Mouse (Mus musculus): ENCODE measurements around the gene Ctc1.

The Ctc1 gene

DNA sequence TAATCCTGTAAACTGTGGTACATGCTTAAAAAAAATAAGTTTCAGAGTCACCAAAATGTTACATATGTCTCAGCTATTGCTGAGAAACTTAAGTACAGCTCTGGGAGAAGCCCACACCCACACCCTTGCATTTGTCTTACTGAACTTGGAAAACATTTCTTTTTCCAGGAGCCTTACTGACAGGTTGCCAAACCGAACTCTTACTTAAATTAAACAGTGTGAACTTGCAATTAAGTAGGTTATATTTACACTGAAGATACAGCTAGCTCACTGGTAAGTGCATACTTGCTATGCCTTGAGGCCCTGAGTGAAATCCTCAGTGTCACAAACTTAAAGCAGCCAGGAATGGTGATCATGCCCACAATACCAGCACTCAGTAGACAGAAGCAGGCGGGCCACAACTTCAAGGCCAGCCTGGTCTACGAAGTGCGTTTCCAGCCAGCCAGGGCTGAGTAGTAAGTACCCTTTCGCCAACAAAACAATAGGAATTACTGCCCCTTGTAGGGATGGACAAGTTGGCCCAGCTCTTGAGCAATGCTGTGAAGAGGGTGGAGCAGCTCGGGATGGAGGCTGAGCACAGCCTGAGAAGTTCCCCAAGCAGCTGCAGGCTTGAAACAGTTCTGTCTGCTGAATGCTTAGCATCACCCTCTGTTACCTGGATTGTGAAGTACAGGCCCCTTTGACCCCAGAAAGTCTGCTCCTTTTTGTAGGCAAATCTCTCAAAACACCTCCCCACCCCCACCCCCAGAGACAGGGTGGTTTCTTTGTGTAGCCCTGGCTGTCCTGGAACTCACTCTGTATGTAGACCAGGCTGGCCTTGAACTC, 58.5 kb downstream of the Ctc1 start:
- Histone ChIP-seq H3K36me3 (ENCODE audit: insufficient read depth, low read length) (no peaks in the 10 kb centered on the region), H3K27me3 (ENCODE audit: insufficient read depth, low read length) (no peaks in the 10 kb centered on the region), H3K9me3 (ENCODE audit: low read length) (no peaks in the 10 kb centered on the region), H3K4me1 (replicated peaks; ENCODE audit: low read depth, low read length) (peaks cover 78% of the 10 kb centered on the region), H3K4me3 (replicated peaks; ENCODE audit: low read length) (0 out of 2 replicates have a peak overlapping the region, but pooled peaks have one; percentile 21)
- no peak for TF ChIP-seq NANOG (IDR thresholded peaks at IDR 0.05; ENCODE audit: borderline replicate concordance, low read length)
- no peak for TF ChIP-seq CTCF (conservative IDR thresholded peaks at IDR 0.05; ENCODE audit: low read length)
- no peak for TF ChIP-seq POU5F1 (IDR thresholded peaks at IDR 0.05; ENCODE audit: borderline replicate concordance, low read length)

DNA sequence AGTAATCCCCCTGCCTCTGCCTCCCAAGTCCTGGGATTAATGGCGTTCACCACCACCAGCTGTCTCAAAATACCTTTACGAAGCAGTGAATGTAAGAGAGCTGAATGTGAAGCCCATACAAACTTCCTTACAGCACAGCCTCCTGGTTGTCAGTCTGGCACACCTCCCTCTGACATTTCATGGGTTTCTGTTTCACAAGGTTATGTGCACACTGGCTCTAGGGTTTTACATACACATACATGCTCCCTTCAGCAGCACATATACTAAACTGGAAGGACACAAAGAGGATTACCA, 59.0 kb downstream of the Ctc1 start:
- peaks cover 77% of the 10 kb centered on the region for H3K4me1 ChIP-seq (replicated peaks; ENCODE audit: low read depth, low read length)
- 0 out of 2 replicates have a peak overlapping the region, but pooled peaks have one; percentile 2 for H3K4me3 ChIP-seq (replicated peaks; ENCODE audit: low read length)
- TF ChIP-seq CTCF (conservative IDR thresholded peaks at IDR 0.05; ENCODE audit: low read length) (no peak), POU5F1 (IDR thresholded peaks at IDR 0.05; ENCODE audit: borderline replicate concordance, low read length) (no peak), NANOG (IDR thresholded peaks at IDR 0.05; ENCODE audit: borderline replicate concordance, low read length) (no peak)
- no peaks in the 10 kb centered on the region for H3K9me3 ChIP-seq (ENCODE audit: low read length)
- H3K36me3 ChIP-seq (ENCODE audit: insufficient read depth, low read length) = no peaks in the 10 kb centered on the region
- no peaks in the 10 kb centered on the region for H3K27me3 ChIP-seq (ENCODE audit: insufficient read depth, low read length)

DNA sequence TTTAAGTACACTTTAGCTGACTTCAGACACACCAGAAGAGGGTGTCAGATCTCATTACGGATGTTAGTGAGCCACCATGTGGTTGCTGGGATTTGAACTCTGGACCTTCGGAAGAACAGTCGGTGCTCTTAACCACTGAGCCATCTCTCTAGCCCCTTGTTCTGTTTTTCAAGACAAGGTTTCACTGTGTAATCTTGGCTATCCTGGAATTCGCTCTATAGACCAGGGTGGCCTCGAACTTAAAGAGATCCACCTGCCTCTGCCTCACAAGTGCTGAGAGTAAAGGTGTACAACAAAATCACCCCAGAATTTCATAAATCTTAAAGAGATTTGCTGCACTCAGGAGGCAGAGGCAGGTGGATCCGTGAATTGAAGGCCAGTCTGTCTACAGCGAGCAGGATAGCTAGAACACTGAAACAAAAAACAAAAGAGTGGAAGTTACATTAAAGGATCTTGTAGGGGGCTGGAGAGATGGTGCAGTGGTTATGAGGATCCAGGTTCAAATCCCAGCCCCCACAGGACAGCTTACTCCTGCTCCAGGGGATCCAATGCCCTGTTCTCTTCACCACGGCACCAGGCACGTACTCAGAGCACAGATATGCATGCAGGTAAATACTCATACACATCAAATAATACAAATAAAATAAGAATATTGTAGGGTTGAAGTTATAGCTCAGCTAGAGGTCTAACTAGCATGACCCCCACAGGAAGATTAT, 60.2 kb downstream of the Ctc1 start:
- no peaks in the 10 kb centered on the region for H3K27me3 ChIP-seq (ENCODE audit: insufficient read depth, low read length)
- no peaks in the 10 kb centered on the region for H3K36me3 ChIP-seq (ENCODE audit: insufficient read depth, low read length)
- TF ChIP-seq NANOG (IDR thresholded peaks at IDR 0.05; ENCODE audit: borderline replicate concordance, low read length) = no peak
- no peak for TF ChIP-seq CTCF (conservative IDR thresholded peaks at IDR 0.05; ENCODE audit: low read length)
- no peak for TF ChIP-seq POU5F1 (IDR thresholded peaks at IDR 0.05; ENCODE audit: borderline replicate concordance, low read length)
- peaks cover 70% of the 10 kb centered on the region for H3K4me1 ChIP-seq (replicated peaks; ENCODE audit: low read depth, low read length)
- H3K4me3 ChIP-seq (replicated peaks; ENCODE audit: low read length) = peak overlapping the region; percentile 3; the same call in 1 of the 2 replicates
- H3K9me3 ChIP-seq (ENCODE audit: low read length) = no peaks in the 10 kb centered on the region

DNA sequence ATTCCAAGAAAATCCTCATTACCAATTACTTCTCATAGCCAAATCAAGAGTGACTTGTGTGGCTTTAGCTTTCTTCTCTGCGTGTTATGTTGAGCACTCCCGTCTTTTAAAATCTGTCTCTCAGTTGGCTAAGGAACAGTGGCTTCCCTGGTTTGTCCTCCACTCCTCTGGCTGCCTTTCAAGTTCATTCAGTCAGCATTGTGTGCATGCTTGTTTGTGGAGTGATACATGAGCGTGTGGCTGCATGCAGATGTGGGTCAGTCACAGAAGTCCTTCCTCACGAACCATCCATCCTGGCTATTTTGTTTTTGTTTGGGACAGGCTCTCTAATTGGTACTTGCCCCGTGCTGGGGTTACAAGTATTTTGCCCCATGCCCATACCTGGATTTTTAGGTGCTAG, 60.9 kb downstream of the Ctc1 start:
- Histone ChIP-seq H3K4me1 (replicated peaks; ENCODE audit: low read depth, low read length) (peaks cover 67% of the 10 kb centered on the region), H3K4me3 (replicated peaks; ENCODE audit: low read length) (no peak overlapping the region; the same call in 1 of the 2 replicates), H3K9me3 (ENCODE audit: low read length) (no peaks in the 10 kb centered on the region), H3K27me3 (ENCODE audit: insufficient read depth, low read length) (no peaks in the 10 kb centered on the region), H3K36me3 (ENCODE audit: insufficient read depth, low read length) (no peaks in the 10 kb centered on the region)
- no peak for TF ChIP-seq NANOG (IDR thresholded peaks at IDR 0.05; ENCODE audit: borderline replicate concordance, low read length)
- TF ChIP-seq CTCF (conservative IDR thresholded peaks at IDR 0.05; ENCODE audit: low read length) = no peak
- TF ChIP-seq POU5F1 (IDR thresholded peaks at IDR 0.05; ENCODE audit: borderline replicate concordance, low read length) = no peak

DNA sequence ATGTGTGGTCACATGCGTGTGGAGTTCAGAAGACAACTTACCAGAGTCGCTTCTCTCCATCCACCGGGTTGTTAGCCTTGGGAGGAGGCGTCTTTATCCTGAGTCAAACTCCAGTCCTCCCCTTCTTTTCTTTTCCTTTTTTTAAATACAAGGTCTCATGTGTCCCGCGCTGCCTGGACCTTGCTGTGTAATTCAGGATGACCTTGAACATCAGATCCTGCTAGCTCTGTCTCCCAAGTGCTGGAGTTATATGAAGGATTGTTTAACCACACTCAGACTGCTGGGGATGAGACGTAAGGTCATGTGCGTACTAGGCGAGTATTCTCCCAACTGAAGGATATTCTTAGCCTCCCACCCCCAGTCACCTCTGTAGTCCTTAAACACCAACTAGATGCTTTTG, 61.6 kb downstream of the Ctc1 start:
- TF ChIP-seq NANOG (IDR thresholded peaks at IDR 0.05; ENCODE audit: borderline replicate concordance, low read length) (no peak), POU5F1 (IDR thresholded peaks at IDR 0.05; ENCODE audit: borderline replicate concordance, low read length) (no peak), CTCF (conservative IDR thresholded peaks at IDR 0.05; ENCODE audit: low read length) (no peak)
- H3K9me3 ChIP-seq (ENCODE audit: low read length) = no peaks in the 10 kb centered on the region
- no peaks in the 10 kb centered on the region for H3K36me3 ChIP-seq (ENCODE audit: insufficient read depth, low read length)
- H3K27me3 ChIP-seq (ENCODE audit: insufficient read depth, low read length) = no peaks in the 10 kb centered on the region
- H3K4me1 ChIP-seq (replicated peaks; ENCODE audit: low read depth, low read length) = peaks cover 60% of the 10 kb centered on the region
- no peak overlapping the region for H3K4me3 ChIP-seq (replicated peaks; ENCODE audit: low read length)

DNA sequence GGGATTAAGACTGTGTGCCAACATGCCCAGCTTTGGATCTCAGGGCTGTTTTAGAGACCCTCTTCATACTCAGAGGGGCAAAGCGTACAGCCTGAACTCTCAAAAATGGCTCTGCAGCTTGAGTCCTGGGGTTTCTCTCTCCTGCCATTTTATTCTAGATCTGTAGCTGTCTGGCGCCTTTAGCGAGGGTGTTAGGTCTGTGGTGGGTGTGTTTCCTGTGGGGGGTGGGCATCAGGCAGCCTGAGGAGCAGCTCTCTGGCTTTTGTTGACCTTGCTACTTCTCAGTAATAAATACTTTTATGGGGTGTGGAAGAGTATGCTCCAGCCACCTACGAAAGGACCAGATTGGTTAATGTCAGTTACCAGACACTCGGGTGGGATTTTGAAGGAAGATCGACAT, 62.3 kb downstream of the Ctc1 start:
- peaks cover 53% of the 10 kb centered on the region for H3K4me1 ChIP-seq (replicated peaks; ENCODE audit: low read depth, low read length)
- TF ChIP-seq CTCF (conservative IDR thresholded peaks at IDR 0.05; ENCODE audit: low read length) (no peak), NANOG (IDR thresholded peaks at IDR 0.05; ENCODE audit: borderline replicate concordance, low read length) (no peak), POU5F1 (IDR thresholded peaks at IDR 0.05; ENCODE audit: borderline replicate concordance, low read length) (no peak)
- H3K36me3 ChIP-seq (ENCODE audit: insufficient read depth, low read length) = no peaks in the 10 kb centered on the region
- no peaks in the 10 kb centered on the region for H3K27me3 ChIP-seq (ENCODE audit: insufficient read depth, low read length)
- no peaks in the 10 kb centered on the region for H3K9me3 ChIP-seq (ENCODE audit: low read length)
- no peak overlapping the region for H3K4me3 ChIP-seq (replicated peaks; ENCODE audit: low read length)

DNA sequence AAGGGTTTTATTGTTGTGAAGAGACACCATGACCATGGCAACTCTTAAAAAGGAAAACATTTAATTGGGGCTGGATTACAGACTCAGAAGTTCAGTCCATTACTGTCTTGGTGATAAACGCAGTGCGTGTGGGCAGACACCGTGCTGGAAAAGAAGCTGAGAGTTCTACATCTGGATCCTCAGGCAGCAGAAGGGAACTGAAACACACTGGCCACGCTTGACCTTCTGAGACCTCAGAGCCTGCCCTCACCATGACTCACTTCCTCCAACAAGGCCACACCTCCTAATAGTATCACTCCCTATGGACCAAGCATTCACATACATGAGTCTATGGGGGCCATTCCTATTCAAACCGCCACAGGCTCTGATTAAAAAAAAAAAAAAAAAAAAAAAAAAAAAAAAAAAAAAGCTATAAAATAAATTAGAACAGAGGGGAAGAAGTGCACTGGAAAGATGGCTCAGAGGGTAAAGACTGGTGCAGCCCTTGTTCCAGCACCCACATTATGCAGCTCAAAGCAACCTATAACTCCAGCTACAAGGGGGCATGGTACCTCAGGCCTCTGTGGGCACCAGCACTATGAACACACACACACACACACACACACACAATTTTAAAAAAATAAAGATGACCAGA, 63.2 kb downstream of the Ctc1 start:
- Histone ChIP-seq H3K4me1 (replicated peaks; ENCODE audit: low read depth, low read length) (peaks cover 48% of the 10 kb centered on the region), H3K36me3 (ENCODE audit: insufficient read depth, low read length) (no peaks in the 10 kb centered on the region), H3K4me3 (replicated peaks; ENCODE audit: low read length) (no peak overlapping the region), H3K27me3 (ENCODE audit: insufficient read depth, low read length) (no peaks in the 10 kb centered on the region), H3K9me3 (ENCODE audit: low read length) (no peaks in the 10 kb centered on the region)
- TF ChIP-seq POU5F1 (IDR thresholded peaks at IDR 0.05; ENCODE audit: borderline replicate concordance, low read length) (no peak), NANOG (IDR thresholded peaks at IDR 0.05; ENCODE audit: borderline replicate concordance, low read length) (no peak), CTCF (conservative IDR thresholded peaks at IDR 0.05; ENCODE audit: low read length) (no peak)

DNA sequence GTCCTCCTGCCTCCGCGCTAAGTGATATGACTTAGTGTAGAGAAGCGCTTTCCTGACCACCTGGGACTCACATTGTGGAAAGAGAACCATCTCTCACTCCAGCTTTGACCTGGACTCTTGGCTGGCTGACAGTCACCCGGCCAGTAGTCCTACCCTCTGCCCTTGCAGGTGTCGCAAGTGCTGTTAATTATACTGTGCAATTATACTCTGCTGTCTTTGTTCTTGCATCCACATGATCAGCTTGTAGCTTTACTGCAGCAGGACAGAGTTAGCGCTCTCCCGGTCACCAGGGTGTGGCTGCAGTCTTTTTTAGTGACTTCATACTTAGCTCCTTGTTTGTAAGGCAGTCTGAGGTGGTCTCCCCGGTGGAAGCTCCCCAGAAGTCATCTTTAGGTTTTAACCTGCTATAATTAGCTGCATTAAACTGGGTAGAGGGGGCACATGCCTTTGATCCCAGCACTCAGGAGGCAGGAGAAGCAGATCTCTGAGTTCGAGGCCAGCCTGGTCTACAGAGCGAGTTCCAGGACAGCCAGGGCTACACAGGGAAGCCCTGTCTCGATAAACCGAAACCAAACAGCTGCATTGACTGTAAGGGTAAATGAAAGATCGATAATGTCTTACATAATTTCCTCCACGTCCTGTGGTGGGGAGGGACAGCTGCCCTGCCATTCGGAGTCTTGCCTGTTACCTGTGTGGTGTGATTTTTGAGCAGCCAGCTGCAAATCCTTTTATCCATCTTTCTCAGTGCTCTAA, 64.6 kb downstream of the Ctc1 start:
- TF ChIP-seq POU5F1 (IDR thresholded peaks at IDR 0.05; ENCODE audit: borderline replicate concordance, low read length) (no peak), NANOG (IDR thresholded peaks at IDR 0.05; ENCODE audit: borderline replicate concordance, low read length) (no peak), CTCF (conservative IDR thresholded peaks at IDR 0.05; ENCODE audit: low read length) (no peak)
- Histone ChIP-seq H3K4me3 (replicated peaks; ENCODE audit: low read length) (no peak overlapping the region), H3K9me3 (ENCODE audit: low read length) (no peaks in the 10 kb centered on the region), H3K36me3 (ENCODE audit: insufficient read depth, low read length) (no peaks in the 10 kb centered on the region), H3K27me3 (ENCODE audit: insufficient read depth, low read length) (no peaks in the 10 kb centered on the region), H3K4me1 (replicated peaks; ENCODE audit: low read depth, low read length) (peaks cover 36% of the 10 kb centered on the region)

All from E14TG2a.4 (cell line).